Mouse (Mus musculus): Measurements from ENCODE around the gene Tpbgl. TPM values are rescaled to one million over a fixed set of nuclear protein-coding genes. Genes with fewer than 3 reads are reported as not detected.

Gene Tpbgl
- polyA plus RNA-seq, 1 experiment from 2014 or later = 1.0 TPM

- WGBS = 2% methylated on average over 6 of the region's 6 CpGs
- ATAC-seq = no peak
- 0 out of 2 replicates have a peak, but pooled peaks cover 3% of the 10 kb centered on the region for H3K27me3 ChIP-seq (replicated peaks; ENCODE audit: control insufficient read depth, insufficient read depth, low read length)
- H3K4me1 ChIP-seq (ENCODE audit: control insufficient read depth, insufficient read depth, low read length) = no peaks in the 10 kb centered on the region
- 0 out of 2 replicates have a peak, but pooled peaks cover 3% of the 10 kb centered on the region for H3K9me3 ChIP-seq (ENCODE audit: control insufficient read depth, low read length)
- no peak overlapping the region for H3K4me2 ChIP-seq (ENCODE audit: low read depth, low read length)
- no peak overlapping the region for H3K27ac ChIP-seq (ENCODE audit: low read length)
- no peak overlapping the region for H3K4me3 ChIP-seq (ENCODE audit: low read length)
- no peaks in the 10 kb centered on the region for H3K36me3 ChIP-seq (ENCODE audit: control insufficient read depth, insufficient read depth, low read length)
- H3K9ac ChIP-seq (ENCODE audit: low read depth, low read length) = no peak overlapping the region
Observed at GRCm38 (mm10) chr7:99648623-99649022, 21.7 kb upstream of the Tpbgl start.

- H3K36me3 ChIP-seq (ENCODE audit: control insufficient read depth, insufficient read depth, low read length) = no peaks in the 10 kb centered on the region
- no peaks in the 10 kb centered on the region for H3K4me1 ChIP-seq (ENCODE audit: control insufficient read depth, insufficient read depth, low read length)
- no peak overlapping the region for H3K9ac ChIP-seq (ENCODE audit: low read depth, low read length)
- 80% methylated on average over 7 of the region's 7 CpGs for WGBS
- H3K4me2 ChIP-seq (ENCODE audit: low read depth, low read length) = no peak overlapping the region
- H3K4me3 ChIP-seq (ENCODE audit: low read length) = no peak overlapping the region
- 0 out of 2 replicates have a peak, but pooled peaks cover 3% of the 10 kb centered on the region for H3K27me3 ChIP-seq (replicated peaks; ENCODE audit: control insufficient read depth, insufficient read depth, low read length)
- H3K9me3 ChIP-seq (ENCODE audit: control insufficient read depth, low read length) = no peaks in the 10 kb centered on the region
- no peak overlapping the region for H3K27ac ChIP-seq (ENCODE audit: low read length)
- ATAC-seq = no peak
Observed at GRCm38 (mm10) chr7:99644701-99645100, 17.8 kb upstream of the Tpbgl start.

GRCm38 (mm10) chr7:99642078-99642477 is 15.2 kb upstream of the Tpbgl start:
- Histone ChIP-seq H3K9ac (ENCODE audit: low read depth, low read length) (no peak overlapping the region), H3K27ac (ENCODE audit: low read length) (no peak overlapping the region), H3K27me3 (replicated peaks; ENCODE audit: control insufficient read depth, insufficient read depth, low read length) (0 out of 2 replicates have a peak, but pooled peaks cover 3% of the 10 kb centered on the region), H3K4me1 (ENCODE audit: control insufficient read depth, insufficient read depth, low read length) (no peaks in the 10 kb centered on the region), H3K4me2 (ENCODE audit: low read depth, low read length) (no peak overlapping the region), H3K4me3 (ENCODE audit: low read length) (no peak overlapping the region), H3K36me3 (ENCODE audit: control insufficient read depth, insufficient read depth, low read length) (no peaks in the 10 kb centered on the region), H3K9me3 (ENCODE audit: control insufficient read depth, low read length) (no peaks in the 10 kb centered on the region)
- WGBS = 38% methylated on average over 3 of the region's 3 CpGs
- peak; percentile 42; the same call in 1 of the 2 replicates for ATAC-seq

- WGBS = 39% methylated on average over 4 of the region's 4 CpGs
- Histone ChIP-seq H3K4me3 (ENCODE audit: low read length) (no peak overlapping the region), H3K27me3 (replicated peaks; ENCODE audit: control insufficient read depth, insufficient read depth, low read length) (0 out of 2 replicates have a peak, but pooled peaks cover 3% of the 10 kb centered on the region), H3K27ac (ENCODE audit: low read length) (no peak overlapping the region), H3K4me2 (ENCODE audit: low read depth, low read length) (no peak overlapping the region), H3K9ac (ENCODE audit: low read depth, low read length) (no peak overlapping the region), H3K4me1 (ENCODE audit: control insufficient read depth, insufficient read depth, low read length) (no peaks in the 10 kb centered on the region), H3K9me3 (ENCODE audit: control insufficient read depth, low read length) (no peaks in the 10 kb centered on the region), H3K36me3 (ENCODE audit: control insufficient read depth, insufficient read depth, low read length) (no peaks in the 10 kb centered on the region)
- no peak for ATAC-seq
Observed at GRCm38 (mm10) chr7:99641245-99641644, 14.3 kb upstream of the Tpbgl start.

- H3K4me1 ChIP-seq (ENCODE audit: control insufficient read depth, insufficient read depth, low read length) = no peaks in the 10 kb centered on the region
Observed at GRCm38 (mm10) chr7:99633966-99634665, 7.2 kb upstream of the Tpbgl start.

GRCm38 (mm10) chr7:99632286-99632685 is 5.4 kb upstream of the Tpbgl start:
- no peaks in the 10 kb centered on the region for H3K9me3 ChIP-seq (ENCODE audit: control insufficient read depth, low read length)
- H3K9ac ChIP-seq (ENCODE audit: low read depth, low read length) = no peak overlapping the region
- H3K4me3 ChIP-seq (ENCODE audit: low read length) = no peak overlapping the region
- H3K4me1 ChIP-seq (ENCODE audit: control insufficient read depth, insufficient read depth, low read length) = no peaks in the 10 kb centered on the region
- peaks cover 11% of the 10 kb centered on the region for H3K27me3 ChIP-seq (replicated peaks; ENCODE audit: control insufficient read depth, insufficient read depth, low read length)
- ATAC-seq = no peak
- H3K27ac ChIP-seq (ENCODE audit: low read length) = no peak overlapping the region
- no peak overlapping the region for H3K4me2 ChIP-seq (ENCODE audit: low read depth, low read length)
- H3K36me3 ChIP-seq (ENCODE audit: control insufficient read depth, insufficient read depth, low read length) = no peaks in the 10 kb centered on the region
- WGBS = 16% methylated on average over 6 of the region's 6 CpGs

More at GRCm38 (mm10) chr7:99633966-99634665, 7.2 kb upstream of the Tpbgl start:
- Histone ChIP-seq H3K27ac (ENCODE audit: low read length) (no peak overlapping the region), H3K36me3 (ENCODE audit: control insufficient read depth, insufficient read depth, low read length) (no peaks in the 10 kb centered on the region), H3K4me2 (ENCODE audit: low read depth, low read length) (no peak overlapping the region), H3K27me3 (replicated peaks; ENCODE audit: control insufficient read depth, insufficient read depth, low read length) (no peaks in the 10 kb centered on the region; the same call in none of the 2 replicates), H3K4me3 (ENCODE audit: low read length) (no peak overlapping the region), H3K9me3 (ENCODE audit: control insufficient read depth, low read length) (no peaks in the 10 kb centered on the region), H3K9ac (ENCODE audit: low read depth, low read length) (no peak overlapping the region)
- WGBS = 73% methylated on average over 8 of the region's 8 CpGs
- ATAC-seq = no peak

- no peak overlapping the region for H3K9ac ChIP-seq (ENCODE audit: low read depth, low read length)
- no peak overlapping the region; the same call in 1 of the 2 replicates for H3K4me2 ChIP-seq (ENCODE audit: low read depth, low read length)
- ATAC-seq = no peak
- H3K4me1 ChIP-seq (ENCODE audit: control insufficient read depth, insufficient read depth, low read length) = peaks cover 16% of the 10 kb centered on the region
- WGBS = 5% methylated on average over 7 of the region's 7 CpGs
- peaks cover 43% of the 10 kb centered on the region for H3K27me3 ChIP-seq (replicated peaks; ENCODE audit: control insufficient read depth, insufficient read depth, low read length)
- H3K9me3 ChIP-seq (ENCODE audit: control insufficient read depth, low read length) = no peaks in the 10 kb centered on the region
- H3K36me3 ChIP-seq (ENCODE audit: control insufficient read depth, insufficient read depth, low read length) = no peaks in the 10 kb centered on the region
- no peak overlapping the region for H3K27ac ChIP-seq (ENCODE audit: low read length)
- H3K4me3 ChIP-seq (ENCODE audit: low read length) = no peak overlapping the region; the same call in 1 of the 2 replicates
Observed at GRCm38 (mm10) chr7:99627366-99627765, 463 bp upstream of the Tpbgl start.

- peak; percentile 87 for ATAC-seq
- Histone ChIP-seq H3K36me3 (ENCODE audit: control insufficient read depth, insufficient read depth, low read length) (no peaks in the 10 kb centered on the region), H3K4me2 (ENCODE audit: low read depth, low read length) (peak overlapping the region; percentile 98), H3K4me1 (ENCODE audit: control insufficient read depth, insufficient read depth, low read length) (peaks cover 16% of the 10 kb centered on the region), H3K9me3 (ENCODE audit: control insufficient read depth, low read length) (no peaks in the 10 kb centered on the region), H3K9ac (ENCODE audit: low read depth, low read length) (peak overlapping the region; percentile 60), H3K4me3 (ENCODE audit: low read length) (peak overlapping the region; percentile 57), H3K27me3 (replicated peaks; ENCODE audit: control insufficient read depth, insufficient read depth, low read length) (peaks cover 43% of the 10 kb centered on the region), H3K27ac (ENCODE audit: low read length) (no peak overlapping the region)
- under 1% methylated on average over 81 of the region's 81 CpGs for WGBS
Observed at GRCm38 (mm10) chr7:99625722-99626375, 1.1 kb downstream of the Tpbgl start.

- Histone ChIP-seq H3K4me1 (ENCODE audit: control insufficient read depth, insufficient read depth, low read length) (no peaks in the 10 kb centered on the region), H3K27ac (ENCODE audit: low read length) (no peak overlapping the region), H3K9me3 (ENCODE audit: control insufficient read depth, low read length) (no peaks in the 10 kb centered on the region), H3K27me3 (replicated peaks; ENCODE audit: control insufficient read depth, insufficient read depth, low read length) (peaks cover 3% of the 10 kb centered on the region; the same call in 1 of the 2 replicates), H3K4me2 (ENCODE audit: low read depth, low read length) (no peak overlapping the region), H3K36me3 (ENCODE audit: control insufficient read depth, insufficient read depth, low read length) (no peaks in the 10 kb centered on the region), H3K9ac (ENCODE audit: low read depth, low read length) (no peak overlapping the region), H3K4me3 (ENCODE audit: low read length) (no peak overlapping the region)
- no peak for ATAC-seq
- 5% methylated on average over 3 of the region's 3 CpGs for whole genome bisulfite sequencing
Observed at GRCm38 (mm10) chr7:99618860-99619259, 8.0 kb downstream of the Tpbgl start.
